Mouse (Mus musculus) cortical plate, adult 2 months (tissue): ENCODE data around the gene Ss18l2. TPM values are rescaled to one million over a fixed set of nuclear protein-coding genes. Genes with fewer than 3 reads are reported as not detected.

ENCODE experiments used
- H3K27ac ChIP-seq: fragments of 200-500 bp; 2 replicates; pipeline ENCODE4 v1.5.1; 2012; ENCODE audit warnings: low read length, control low read depth, inconsistent platforms; ENCODE audit not compliant: insufficient read depth
- H3K4me1 ChIP-seq: fragments of 200-500 bp; 2 replicates; pipeline ENCODE4 v1.6.1; 2011; ENCODE audit warnings: low read length; ENCODE audit not compliant: control insufficient read depth, insufficient read depth
- H3K4me3 ChIP-seq: fragments of 200-500 bp; 2 replicates; pipeline ENCODE4 v1.5.1; 2011; ENCODE audit warnings: mild to moderate bottlenecking, low read length, control low read depth; ENCODE audit not compliant: insufficient read depth
- CTCF ChIP-seq: fragments of 200-500 bp; IDR thresholded peaks from 2 replicates; pipeline ENCODE4 v1.5.1; 2011; ENCODE audit warnings: mild to moderate bottlenecking, control low read depth, low read length; ENCODE audit not compliant: insufficient read depth; ENCODE audit errors: extremely low read depth
- POLR2A ChIP-seq: fragments of 200-500 bp; IDR thresholded peaks from 2 replicates; pipeline ENCODE4 v1.6.1; 2011; ENCODE audit warnings: mild to moderate bottlenecking, low read length, control low read depth; ENCODE audit not compliant: insufficient read depth; ENCODE audit errors: extremely low read depth
- polyA plus RNA-seq: library from polyadenylated mRNA; depleted of rRNA; stranded (reverse); fragments of >200 nt; gene quantifications from 2 replicates; pipeline ENCODE4 v1.2.3, GENCODE M21; 2012

Ss18l2 gene
- polyA plus RNA-seq, 1 experiment = 120 TPM

DNA sequence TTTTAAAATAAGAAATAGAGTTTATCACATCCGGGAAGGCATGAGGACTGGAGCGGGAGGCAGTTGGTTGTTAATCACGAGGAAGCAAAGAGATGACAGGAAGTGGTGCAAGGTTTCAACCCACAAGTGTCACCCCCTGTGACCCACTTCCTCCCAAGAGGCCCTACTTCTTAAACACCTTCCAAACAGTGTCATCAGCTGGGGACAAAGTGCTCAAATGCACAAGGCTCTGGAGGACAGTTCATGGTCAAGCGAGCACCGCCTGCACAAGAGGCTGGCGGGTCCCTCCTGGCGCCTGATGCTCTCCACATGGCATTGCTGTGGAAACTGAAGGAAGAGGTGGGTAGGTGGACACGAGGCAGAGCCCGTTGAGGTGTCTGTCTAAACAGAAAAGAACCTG lies 35.1 kb upstream of the Ss18l2 start:
- Histone ChIP-seq H3K27ac (no peak overlapping the region), H3K4me1 (no peaks in the 10 kb centered on the region), H3K4me3 (no peak overlapping the region)
- no peak for TF ChIP-seq CTCF
- no peak for TF ChIP-seq POLR2A

DNA sequence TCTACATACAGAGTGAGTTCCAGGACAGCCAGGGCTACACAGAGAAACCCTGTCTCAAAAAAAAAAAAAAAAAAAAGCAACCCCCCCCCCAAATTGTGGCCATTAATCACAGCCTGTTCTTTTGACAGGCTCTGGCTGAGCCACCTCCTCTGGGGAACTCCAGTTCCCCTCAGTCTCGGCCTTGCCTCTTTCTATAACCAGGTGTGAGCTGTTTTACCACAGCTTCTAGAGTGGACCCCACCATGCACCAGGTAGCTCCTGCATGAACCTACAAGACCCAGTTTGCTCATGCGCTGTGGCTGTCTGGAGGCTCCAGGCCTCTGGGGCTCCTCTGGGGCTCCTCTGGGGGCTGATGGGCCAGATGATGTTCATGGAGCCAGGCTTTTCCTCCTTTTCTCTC lies 34.6 kb upstream of the Ss18l2 start:
- TF ChIP-seq POLR2A = no peak
- no peak for TF ChIP-seq CTCF
- H3K4me1 ChIP-seq = no peaks in the 10 kb centered on the region
- no peak overlapping the region for H3K4me3 ChIP-seq
- no peak overlapping the region for H3K27ac ChIP-seq

DNA sequence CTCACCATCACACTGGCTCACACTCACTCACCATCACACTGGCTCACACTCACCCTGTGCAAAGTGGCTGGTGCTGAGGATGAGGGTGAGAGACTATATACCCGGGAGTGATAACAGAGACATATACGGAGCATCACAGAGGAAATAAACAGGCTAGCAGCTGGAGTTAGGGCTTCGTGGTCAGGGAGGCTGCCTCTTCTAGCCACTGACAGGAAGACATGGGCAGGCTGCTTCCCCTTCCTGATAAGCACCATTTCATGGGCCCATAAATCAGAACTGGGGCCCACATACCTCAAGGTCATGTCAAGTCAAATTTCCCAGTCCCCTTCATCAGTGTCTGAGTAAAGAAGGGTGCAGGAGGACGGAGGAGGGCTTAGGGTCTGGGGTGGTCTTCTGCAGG lies 33.1 kb upstream of the Ss18l2 start:
- TF ChIP-seq POLR2A (no peak), CTCF (no peak)
- no peak overlapping the region for H3K4me3 ChIP-seq
- no peaks in the 10 kb centered on the region for H3K4me1 ChIP-seq
- no peak overlapping the region for H3K27ac ChIP-seq

DNA sequence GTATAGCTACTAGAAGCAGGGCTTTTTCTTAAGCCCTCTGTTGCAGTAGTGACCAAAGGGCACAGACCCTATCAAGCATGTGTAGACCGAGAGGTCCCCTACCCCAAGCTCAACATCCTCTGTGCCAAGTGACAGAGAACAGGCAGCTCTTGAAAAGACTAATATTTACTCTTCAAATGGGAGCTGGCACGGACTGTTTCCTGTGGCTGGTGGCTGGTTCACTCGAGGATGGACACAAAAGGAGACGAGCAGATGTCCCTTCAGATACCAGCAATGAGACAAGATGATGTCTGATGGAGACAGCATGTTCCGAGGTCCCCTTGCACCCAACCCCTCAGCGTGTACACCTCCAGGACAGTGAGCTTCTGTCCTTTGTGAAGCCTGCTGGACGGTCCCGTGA lies 32.7 kb upstream of the Ss18l2 start:
- TF ChIP-seq CTCF (no peak), POLR2A (no peak)
- H3K4me3 ChIP-seq = no peak overlapping the region
- no peaks in the 10 kb centered on the region for H3K4me1 ChIP-seq

DNA sequence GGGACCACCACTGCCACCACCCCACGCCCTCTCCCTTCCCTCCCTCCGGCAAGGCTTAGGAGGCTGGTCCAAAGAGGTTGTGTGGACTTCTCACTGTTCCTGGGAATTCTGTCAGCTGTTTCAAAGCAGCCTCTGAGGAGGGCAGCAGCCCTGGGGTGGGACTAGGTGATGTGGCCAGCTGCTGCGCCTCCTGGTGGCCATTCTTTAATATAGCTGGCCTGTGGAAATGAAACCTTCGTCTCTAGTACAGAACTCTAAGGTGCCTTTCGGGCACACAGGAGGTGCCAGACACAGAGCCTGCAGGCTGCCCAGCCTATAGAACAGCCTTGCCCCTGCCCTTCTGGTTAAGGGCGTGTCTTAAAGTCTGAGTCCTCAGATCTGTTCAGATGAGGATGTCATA lies 30.6 kb upstream of the Ss18l2 start:
- peak; percentile 67 for TF ChIP-seq CTCF
- TF ChIP-seq POLR2A = no peak
- Histone ChIP-seq H3K4me1 (no peaks in the 10 kb centered on the region), H3K27ac (no peak overlapping the region), H3K4me3 (no peak overlapping the region)

More for the DNA sequence above, 32.7 kb upstream of the Ss18l2 start:
- H3K27ac ChIP-seq = no peak overlapping the region

DNA sequence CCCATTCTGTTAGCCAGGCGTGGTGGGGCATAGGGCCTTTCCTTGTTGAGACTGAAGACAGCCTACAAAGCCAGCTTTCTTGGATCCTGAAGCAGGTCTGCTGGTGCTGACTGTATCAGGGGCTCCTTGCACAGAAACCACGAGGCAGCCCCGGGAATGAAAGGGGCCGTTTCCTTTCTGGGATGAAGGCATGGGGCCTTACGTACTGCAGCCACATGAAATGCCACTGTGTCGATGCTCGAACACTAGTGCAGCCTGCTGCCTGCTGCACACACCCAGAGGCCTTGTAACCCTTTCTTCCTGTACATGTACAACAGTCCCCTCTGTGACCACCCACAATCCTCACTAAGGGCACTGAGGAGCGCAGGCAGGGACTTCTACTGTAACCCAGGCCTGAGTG lies 28.9 kb upstream of the Ss18l2 start:
- no peak overlapping the region for H3K27ac ChIP-seq
- no peaks in the 10 kb centered on the region for H3K4me1 ChIP-seq
- TF ChIP-seq POLR2A = no peak
- TF ChIP-seq CTCF = no peak
- H3K4me3 ChIP-seq = no peak overlapping the region

DNA sequence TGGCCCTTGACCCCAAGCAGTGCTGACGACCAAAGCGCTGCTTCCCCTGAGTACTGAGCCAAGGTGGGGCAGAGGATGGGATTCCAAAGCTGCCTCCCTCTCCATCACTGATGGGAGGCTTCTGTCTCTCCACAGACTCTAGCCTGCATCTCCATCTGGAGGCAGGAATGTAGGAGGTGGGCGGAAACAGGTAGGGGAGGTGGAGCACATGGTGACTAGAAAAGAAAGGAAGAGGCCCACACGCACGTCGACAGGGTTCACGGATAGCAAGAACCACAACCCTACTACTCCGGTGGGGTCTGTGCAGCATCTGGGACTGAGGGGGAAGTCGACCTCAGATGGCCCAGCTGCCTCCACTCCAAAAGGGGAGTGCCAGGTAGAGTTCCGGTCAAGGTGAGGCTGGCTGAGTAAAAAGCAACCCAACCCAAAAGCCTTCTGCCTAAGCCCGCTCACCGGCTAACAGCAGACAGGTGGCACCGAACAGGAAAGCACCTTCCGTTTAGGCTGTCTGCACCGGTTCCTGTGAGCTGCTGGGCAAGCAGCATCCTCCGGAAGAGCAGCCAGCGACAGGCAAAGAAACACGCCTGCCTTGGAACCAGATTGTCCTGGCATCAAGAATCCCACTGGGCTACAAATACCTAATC lies 28.0 kb upstream of the Ss18l2 start:
- Histone ChIP-seq H3K27ac (no peak overlapping the region), H3K4me3 (no peak overlapping the region), H3K4me1 (no peaks in the 10 kb centered on the region)
- TF ChIP-seq POLR2A (no peak), CTCF (no peak)

DNA sequence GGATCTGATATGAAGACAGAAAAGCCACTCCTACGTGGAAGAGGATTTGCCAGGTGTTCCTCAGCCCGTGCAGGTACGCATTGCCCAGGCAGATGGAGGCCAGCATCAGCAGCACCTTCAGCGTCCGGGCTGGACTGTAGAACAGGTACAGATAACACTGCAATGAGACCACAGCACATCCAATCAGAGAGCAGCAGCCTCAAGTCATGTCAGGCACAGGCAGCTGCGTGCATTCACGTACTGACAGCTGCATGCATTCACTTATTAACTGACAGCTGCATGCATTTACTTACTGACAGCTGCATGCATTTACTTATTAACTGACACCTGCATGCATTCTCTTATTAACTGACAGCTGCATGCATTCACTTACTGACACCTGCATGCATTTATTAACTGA lies 25.4 kb upstream of the Ss18l2 start:
- Histone ChIP-seq H3K4me1 (no peaks in the 10 kb centered on the region), H3K27ac (no peak overlapping the region), H3K4me3 (no peak overlapping the region)
- no peak for TF ChIP-seq POLR2A
- TF ChIP-seq CTCF = no peak

DNA sequence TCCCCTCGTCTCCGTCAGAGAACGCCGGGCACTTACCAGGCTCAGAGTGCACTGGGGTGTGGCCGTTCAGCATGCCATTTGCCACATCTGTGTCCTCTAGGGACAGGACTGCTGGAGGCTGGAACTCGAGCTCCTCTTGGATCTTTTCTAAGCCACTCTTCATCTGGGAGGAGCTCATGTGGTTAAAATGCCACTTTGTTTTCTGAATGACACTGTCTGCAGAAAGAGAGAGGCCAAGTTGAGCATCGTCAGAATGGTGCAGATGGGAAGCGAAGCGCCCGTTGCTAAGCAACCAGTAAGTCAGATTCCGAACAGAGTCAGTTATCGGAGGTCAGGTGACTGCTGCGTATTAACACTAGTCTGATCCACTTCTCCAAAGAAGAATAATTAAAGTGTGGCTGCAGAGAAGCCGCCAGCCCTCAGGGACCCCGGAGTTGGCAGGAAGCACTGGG lies 19.9 kb upstream of the Ss18l2 start:
- TF ChIP-seq POLR2A = no peak
- no peak for TF ChIP-seq CTCF
- no peak overlapping the region for H3K27ac ChIP-seq
- no peak overlapping the region for H3K4me3 ChIP-seq
- peaks cover 5% of the 10 kb centered on the region for H3K4me1 ChIP-seq

DNA sequence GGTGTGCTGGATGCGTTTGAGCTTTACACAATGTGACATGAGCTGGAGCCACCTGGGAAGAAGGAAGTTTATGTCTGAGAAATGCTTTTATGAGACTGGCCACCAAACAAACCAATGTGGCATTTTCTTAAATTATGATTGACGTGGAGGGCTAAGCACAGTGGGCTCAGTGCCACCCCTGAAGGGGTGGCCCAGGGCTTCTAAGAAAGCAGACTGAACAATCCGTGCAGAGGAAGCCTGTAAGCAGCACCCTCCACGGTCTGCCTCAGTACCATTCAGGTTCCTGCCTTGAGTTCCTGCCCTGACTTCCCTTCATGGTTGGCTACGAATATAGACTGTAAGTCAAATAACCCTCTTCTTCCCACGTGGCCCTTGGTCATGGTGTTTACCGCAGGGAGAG lies 19.4 kb upstream of the Ss18l2 start:
- TF ChIP-seq POLR2A (no peak), CTCF (no peak)
- Histone ChIP-seq H3K27ac (no peak overlapping the region), H3K4me3 (no peak overlapping the region), H3K4me1 (peaks cover 5% of the 10 kb centered on the region)
